Mouse (Mus musculus) thymus, adult 2 months (tissue): ENCODE measurements at regions not wholly inside any gene's neighbourhood (a gene's known extent, or its start where the extent isn't known, plus 50 kb on each side); places are given as distances from the start of the nearest gene placed in this dataset.

ENCODE experiments used
- CTCF ChIP-seq: fragments of 200-500 bp; IDR thresholded peaks from 2 replicates; pipeline ENCODE4 v1.5.1; 2012; ENCODE audit warnings: mild to moderate bottlenecking, control low read depth, low read length, moderate library complexity, borderline replicate concordance; ENCODE audit not compliant: control insufficient read depth, poor library complexity, insufficient read depth; ENCODE audit errors: extremely low read depth
- POLR2A ChIP-seq: fragments of 200-500 bp; IDR thresholded peaks from 2 replicates; pipeline ENCODE4 v1.6.1; 2012; ENCODE audit warnings: mild to moderate bottlenecking, low read length, control low read depth, moderate library complexity; ENCODE audit not compliant: control insufficient read depth, poor library complexity, insufficient read depth; ENCODE audit errors: extremely low read depth

DNA sequence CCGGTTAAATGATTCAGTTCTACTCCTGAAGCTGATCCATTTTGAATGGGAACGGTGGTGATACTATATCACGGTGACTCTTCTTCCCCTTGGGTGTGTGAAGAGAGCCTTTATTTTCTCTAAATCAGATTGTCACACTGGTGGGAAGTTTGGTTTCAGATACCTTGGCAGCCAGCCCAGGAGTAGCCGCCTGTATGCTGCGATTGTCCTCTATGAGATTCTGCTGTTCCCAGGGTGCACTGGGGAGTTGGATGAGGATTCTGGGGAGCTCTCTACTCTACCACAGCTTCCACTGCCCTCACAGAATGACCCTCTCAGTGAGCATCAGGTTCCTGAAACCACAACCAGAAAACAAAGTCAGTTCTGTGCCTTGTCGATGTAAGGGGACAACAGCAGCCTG, 104.0 kb upstream of the Rapgef5 start:
- TF ChIP-seq CTCF (no peak), POLR2A (no peak)
